In the genomic region with DNA sequence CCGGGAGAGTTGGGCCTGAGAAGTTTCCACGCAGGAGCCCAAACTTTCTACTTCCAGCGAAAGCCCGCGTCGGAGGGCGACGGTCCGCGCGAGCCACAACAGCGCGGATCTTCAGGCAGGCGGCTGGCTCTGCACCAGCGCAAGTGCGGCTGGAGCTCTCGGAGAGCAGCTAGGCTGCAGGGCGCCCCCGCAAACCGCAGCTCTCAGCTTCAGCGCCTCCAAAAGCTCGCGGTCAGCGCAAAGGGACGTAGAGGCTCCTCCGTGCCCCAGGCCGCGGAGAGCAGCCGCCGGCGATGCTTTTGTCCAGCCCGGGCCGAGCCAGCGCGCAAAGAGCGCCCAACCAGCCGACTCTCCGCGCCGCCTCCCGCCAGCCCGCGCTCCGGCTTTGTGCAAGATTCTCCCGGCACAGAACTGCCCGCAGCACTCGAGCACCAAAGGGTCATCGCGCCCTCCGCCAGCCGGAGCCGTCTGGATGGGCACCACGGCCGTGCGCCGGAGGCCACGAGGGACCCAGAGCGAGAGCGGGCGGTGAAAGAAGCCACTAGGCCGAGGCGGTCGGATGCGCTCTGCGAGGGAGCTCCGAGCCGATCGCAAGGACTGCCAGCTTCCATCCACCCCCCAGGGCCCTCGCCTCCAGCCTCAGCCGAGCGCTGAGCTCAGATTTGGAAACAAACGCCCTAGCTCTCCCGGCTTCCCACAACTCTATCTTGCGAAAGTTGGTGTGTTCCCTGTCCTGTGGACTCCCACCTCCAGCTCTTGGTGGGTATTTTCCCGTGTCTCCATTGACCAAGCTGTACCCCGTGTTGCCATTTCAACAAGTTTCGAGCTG, we compare ENCODE assay signal across 9 mouse cellular contexts. TPM values are rescaled to one million over a fixed set of nuclear protein-coding genes. Genes with fewer than 3 reads are reported as not detected.
A peak's percentile ranks its signal among the peaks of the same experiment; 100 is the strongest.
DNase-seq lines count a peak whose midpoint lies in the region; ATAC-seq and TF ChIP-seq lines count a peak whose summit lies in the region.
"Had no signal": no experiment of that assay in that cellular context is flagged by ENCODE, and none has a peak within 500 bp of the region (broad histone marks: within the 10 kb centered on the region; RNA-seq: fewer than 3 reads in every experiment).

No protein-coding gene starts in this region.

- 2% methylated on average over 77 of the region's 77 CpGs for WGBS in spleen, adult 2 months
- under 1% methylated on average over 69 of the region's 77 CpGs for WGBS in heart, embryonic 14.5 days
- WGBS in liver, embryonic 11.5 days = under 1% methylated on average over 77 of the region's 77 CpGs
- under 1% methylated on average over 72 of the region's 77 CpGs for WGBS in stomach, embryonic 14.5 days

- peaks cover 9% of the 10 kb centered on the region for H3K4me1 ChIP-seq in spleen, adult 2 months (ENCODE audit: control insufficient read depth, insufficient read depth, insufficient read length)
- peaks cover 14 to 30% of the 10 kb centered on the region in 2 experiments; a peak in 3 of 4 replicates for H3K4me1 ChIP-seq in heart, embryonic 14.5 days (ENCODE audit: control insufficient read depth in 2 of 2, insufficient read depth in 2 of 2, low read length in 2 of 2)
- H3K4me1 ChIP-seq in liver, embryonic 11.5 days (replicated peaks; ENCODE audit: control insufficient read depth, insufficient read depth, low read length) = peaks cover 10% of the 10 kb centered on the region; the same call in 1 of the 2 replicates
- H3K4me1 ChIP-seq in stomach, embryonic 14.5 days (ENCODE audit: control insufficient read depth, insufficient read depth, low read length) = peaks cover 12% of the 10 kb centered on the region

- peak overlapping the region; percentile 70 for H3K4me2 ChIP-seq in heart, embryonic 14.5 days (ENCODE audit: low read length)
- peak overlapping the region; percentile 67 for H3K4me2 ChIP-seq in liver, embryonic 11.5 days
- peak overlapping the region; percentile 45 for H3K4me2 ChIP-seq in stomach, embryonic 14.5 days (replicated peaks; ENCODE audit: low read depth, low read length)

- H3K27ac ChIP-seq in spleen, adult 2 months (ENCODE audit: insufficient read depth, low read length) = no peak overlapping the region
- H3K27ac ChIP-seq in heart, embryonic 14.5 days (replicated peaks in 1 of 2; ENCODE audit: control insufficient read depth in 1 of 2, insufficient read depth in 1 of 2, low read depth in 2 of 2, low read length in 2 of 2) = no peak overlapping the region
- H3K27ac ChIP-seq in liver, embryonic 11.5 days (ENCODE audit: low read depth, low read length) = no peak overlapping the region
- H3K27ac ChIP-seq in stomach, embryonic 14.5 days (ENCODE audit: low read length) = no peak overlapping the region

- H3K4me3 ChIP-seq in spleen, adult 2 months (ENCODE audit: extremely low read depth, insufficient read depth, insufficient read length) = peak overlapping the region; percentile 23; the same call in 1 of the 2 replicates
- H3K4me3 ChIP-seq in heart, embryonic 14.5 days (ENCODE audit: control insufficient read depth in 1 of 2, insufficient read depth in 1 of 2, low read depth in 1 of 2, low read length in 2 of 2) = peak overlapping the region; percentile 19 to 44
- peak overlapping the region; percentile 25 for H3K4me3 ChIP-seq in liver, embryonic 11.5 days (ENCODE audit: low read depth, low read length)
- H3K4me3 ChIP-seq in stomach, embryonic 14.5 days (ENCODE audit: low read depth, low read length) = peak overlapping the region; percentile 23

- no peaks in the 10 kb centered on the region for H3K9me3 ChIP-seq in heart, embryonic 14.5 days (ENCODE audit: control insufficient read depth, low read length)
- H3K9me3 ChIP-seq in liver, embryonic 11.5 days (ENCODE audit: control insufficient read depth, low read length) = no peaks in the 10 kb centered on the region
- no peaks in the 10 kb centered on the region for H3K9me3 ChIP-seq in stomach, embryonic 14.5 days (ENCODE audit: control insufficient read depth, low read depth, low read length)

- DNase-seq in adrenal gland, postnatal 14 days = peak; percentile 43
- no peak for DNase-seq in adrenal gland, adult 18-20 months (ENCODE audit: low spot score in 2 of 2)
- no peak for DNase-seq in spleen, adult 2 months (ENCODE audit: low read depth in 1 of 2, low spot score in 2 of 2)
- no peak for DNase-seq in spleen, postnatal 4 days (ENCODE audit: low spot score in 2 of 2)
- peak; percentile 62 for DNase-seq in liver, embryonic 11.5 days (ENCODE audit: low spot score)
- no peak for DNase-seq in layer of hippocampus, postnatal 36 days

- H3K27me3 ChIP-seq in spleen, adult 2 months (ENCODE audit: control insufficient read depth, insufficient read depth, low read length) = peaks cover 61% of the 10 kb centered on the region
- peaks cover 99% of the 10 kb centered on the region for H3K27me3 ChIP-seq in heart, embryonic 14.5 days (ENCODE audit: control insufficient read depth, insufficient read depth, low read length)
- peaks cover 100% of the 10 kb centered on the region for H3K27me3 ChIP-seq in liver, embryonic 11.5 days (replicated peaks; ENCODE audit: control insufficient read depth, insufficient read depth, low read length)
- H3K27me3 ChIP-seq in stomach, embryonic 14.5 days (ENCODE audit: control insufficient read depth, insufficient read depth, low read length) = peaks cover 66% of the 10 kb centered on the region

- TF ChIP-seq CTCF in spleen, adult 2 months (IDR thresholded peaks at IDR 0.05; ENCODE audit: extremely low read depth, insufficient read depth, insufficient read length, insufficient replicate concordance) = no peak

- ATAC-seq in heart, embryonic 14.5 days (ENCODE audit: insufficient number of reproducible peaks, insufficient read depth, low FRiP score, low read depth) = no peak
- ATAC-seq in liver, embryonic 11.5 days (replicated peaks; ENCODE audit: low FRiP score) = no peak
- ATAC-seq in stomach, embryonic 14.5 days (ENCODE audit: insufficient number of reproducible peaks, insufficient read depth, low FRiP score, low read depth) = no peak

- no peak for TF ChIP-seq POLR2A in spleen, adult 2 months (IDR thresholded peaks at IDR 0.05; ENCODE audit: low read depth, low read length)

- H3K36me3 ChIP-seq in spleen, adult 2 months (ENCODE audit: control insufficient read depth, insufficient read depth, low read length) = no peaks in the 10 kb centered on the region
- H3K36me3 ChIP-seq in heart, embryonic 14.5 days (ENCODE audit: control insufficient read depth, insufficient read depth, low read length) = no peaks in the 10 kb centered on the region
- no peaks in the 10 kb centered on the region for H3K36me3 ChIP-seq in liver, embryonic 11.5 days (ENCODE audit: control insufficient read depth, insufficient read depth, low read length)
- H3K36me3 ChIP-seq in stomach, embryonic 14.5 days (ENCODE audit: control insufficient read depth, insufficient read depth, low read length) = no peaks in the 10 kb centered on the region

- peak overlapping the region; percentile 16; the same call in 1 of the 2 replicates for H3K9ac ChIP-seq in heart, embryonic 14.5 days (ENCODE audit: low read length)
- H3K9ac ChIP-seq in liver, embryonic 11.5 days (ENCODE audit: low read depth, low read length) = no peak overlapping the region
- no peak overlapping the region for H3K9ac ChIP-seq in stomach, embryonic 14.5 days (replicated peaks; ENCODE audit: low read depth, low read length)

RNA-seq across cellular contexts. Expression of a gene that starts 7.6 kb away (rescaled TPM):
- total RNA-seq in adrenal gland, postnatal 14 days (2021) = 0.83 TPM in 1 of 2 replicates, not detected in the other
- not detected for total RNA-seq in adrenal gland, adult 18-20 months (2021)
- polyA plus RNA-seq in spleen, adult 2 months (2012; rRNA removed) = 0.08 TPM in 1 of 2 replicates, not detected in the other
- 0.12 and 0.23 TPM in 2 replicates for polyA plus RNA-seq in heart, embryonic 14.5 days (2014; fragmentation: Nextera tagmentation; extraction: Ambion mirVana)
- 0.26 TPM in 1 of 2 replicates, not detected in the other for polyA plus RNA-seq in liver, embryonic 11.5 days (2014; fragmentation: Nextera tagmentation; extraction: Ambion mirVana)
- polyA plus RNA-seq in stomach, embryonic 14.5 days (2014; fragmentation: Nextera tagmentation; extraction: Ambion mirVana) = 0.69 and 0.91 TPM in 2 replicates
- 1 to 10 TPM; 8.9 to 9.4 TPM for total RNA-seq in layer of hippocampus, postnatal 36 days (2021)
- total RNA-seq: heart, adult 18-20 months had no signal

Comparison
In these comparisons a context has a peak if more than half of its experiments do, and no peak if none do; other contexts are left out.
1. DNase-seq: peak in adrenal gland, postnatal 14 days (single experiment) and liver, embryonic 11.5 days (single experiment); none in adrenal gland, adult 18-20 months (0 of 2), spleen, adult 2 months (0 of 2), spleen, postnatal 4 days (0 of 2) and layer of hippocampus, postnatal 36 days (0 of 2).
2. Peak in every context shown above with its lines, with median percentiles within 50 percentile points of each other: H3K4me3 ChIP-seq and H3K4me2 ChIP-seq.